Mouse (Mus musculus): ENCODE data around the gene Calcb.

- TF ChIP-seq CTCF (IDR thresholded peaks at IDR 0.05; ENCODE audit: control insufficient read depth, insufficient read depth, low read length) (no peak), POLR2A (IDR thresholded peaks at IDR 0.05; ENCODE audit: borderline replicate concordance, control insufficient read depth, low read depth, low read length) (no peak)
Measured at GRCm38 (mm10) chr7:114718300-114718699, at the start of gene Calcb.

Measured in bone marrow, adult 2 months (tissue).